Mouse (Mus musculus) small intestine, adult 2 months (tissue): ENCODE measurements at regions not wholly inside any gene's neighbourhood (a gene's known extent, or its start where the extent isn't known, plus 50 kb on each side); places are given as distances from the start of the nearest gene placed in this dataset.
A peak's percentile ranks its signal among the peaks of the same experiment; 100 is the strongest.

ENCODE experiments used
- H3K27ac ChIP-seq: fragments of 200-500 bp; 2 replicates; pipeline ENCODE4 v1.5.1; 2012; ENCODE audit warnings: low read depth, low read length, control low read depth, inconsistent platforms; ENCODE audit not compliant: insufficient read depth
- H3K27me3 ChIP-seq: fragments of 200-500 bp; 2 replicates; pipeline ENCODE4 v1.6.1; 2012; ENCODE audit warnings: mild to moderate bottlenecking, moderate library complexity, low read length, inconsistent platforms; ENCODE audit not compliant: control insufficient read depth, insufficient read depth
- H3K36me3 ChIP-seq: fragments of 200-500 bp; 2 replicates; pipeline ENCODE4 v1.6.1; 2012; ENCODE audit warnings: mild to moderate bottlenecking, low read length, control low read depth, inconsistent platforms; ENCODE audit not compliant: control insufficient read depth, insufficient read depth
- H3K4me1 ChIP-seq: fragments of 200-500 bp; 2 replicates; pipeline ENCODE4 v1.6.1; 2012; ENCODE audit warnings: low read length, inconsistent platforms, mixed read lengths; ENCODE audit not compliant: control insufficient read depth, insufficient read depth, insufficient read length
- H3K4me3 ChIP-seq: fragments of 200-500 bp; 2 replicates; pipeline ENCODE4 v1.5.1; 2012; ENCODE audit warnings: low read depth, mild to moderate bottlenecking, control low read depth, inconsistent platforms, low read length, moderate library complexity
- CTCF ChIP-seq: fragments of 200-500 bp; IDR thresholded peaks from 2 replicates; pipeline ENCODE4 v1.5.1; 2012; ENCODE audit warnings: low read depth, mild to moderate bottlenecking, control low read depth, inconsistent platforms, low read length, moderate library complexity, mixed read lengths; ENCODE audit not compliant: insufficient replicate concordance, insufficient read length; ENCODE audit errors: extremely low read depth
- POLR2A ChIP-seq: fragments of 200-500 bp; IDR thresholded peaks from 2 replicates; pipeline ENCODE4 v1.6.1; 2012; ENCODE audit warnings: low read depth, mild to moderate bottlenecking, control low read depth, inconsistent platforms, low read length, moderate library complexity
- WGBS: fragments of 180-500 bp; shearing (Covaris S2); methylation state at CpG from one replicate; pipeline ENCODE4 v1.1.7; 2018; 5-methylcytosine and 5-hydroxymethylcytosine counted together

DNA sequence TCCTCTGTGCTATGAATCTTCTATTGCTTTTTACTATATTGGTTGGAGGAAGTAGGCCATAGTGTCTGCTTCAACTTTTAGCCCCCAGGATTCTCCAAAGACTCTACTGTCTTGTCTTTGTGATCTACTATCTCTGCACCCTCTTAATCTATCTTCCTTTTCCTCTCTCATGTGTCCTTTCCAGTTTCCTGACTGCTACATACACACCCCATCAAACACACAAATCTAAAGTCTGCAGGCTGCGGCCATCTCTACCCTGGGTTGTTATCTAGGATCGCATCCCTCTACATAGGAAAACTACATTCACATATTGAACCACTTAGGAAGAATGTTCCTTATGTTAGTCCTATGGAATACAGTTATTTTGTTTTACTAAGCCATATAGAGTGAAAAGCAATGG, 211.4 kb upstream of the Klf3 start:
- 100% methylated on average over 2 of the region's 2 CpGs for WGBS
- Histone ChIP-seq H3K4me3 (no peak overlapping the region), H3K4me1 (peaks cover 3% of the 10 kb centered on the region)

DNA sequence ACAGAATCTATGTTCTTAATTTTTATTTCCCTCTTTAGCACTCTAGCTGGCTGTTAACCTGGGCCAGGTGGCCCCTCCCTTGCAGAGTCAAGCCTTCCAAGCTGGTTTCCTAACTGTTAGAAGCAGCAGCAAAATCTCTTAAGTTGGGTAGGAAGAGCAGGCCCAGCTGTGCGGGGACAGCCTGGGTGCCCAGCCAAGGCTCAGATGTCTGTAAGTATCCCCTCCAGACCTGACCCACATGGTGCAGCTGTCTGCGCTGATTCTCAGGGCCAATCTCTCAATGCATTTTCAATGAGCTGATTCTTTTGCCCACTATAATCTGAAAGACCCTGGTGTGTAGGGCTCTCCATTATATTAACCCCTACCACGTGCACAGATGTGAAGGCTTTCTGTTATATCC, 208.0 kb upstream of the Klf3 start:
- H3K4me3 ChIP-seq = no peak overlapping the region
- no peaks in the 10 kb centered on the region for H3K27me3 ChIP-seq
- peaks cover 8% of the 10 kb centered on the region for H3K4me1 ChIP-seq
- TF ChIP-seq CTCF (no peak), POLR2A (no peak)
- H3K36me3 ChIP-seq = no peaks in the 10 kb centered on the region
- H3K27ac ChIP-seq = no peak overlapping the region
- WGBS = 54% methylated on average over 3 of the region's 3 CpGs

More for the DNA sequence above, 211.4 kb upstream of the Klf3 start:
- no peak overlapping the region for H3K27ac ChIP-seq
- no peaks in the 10 kb centered on the region for H3K27me3 ChIP-seq
- no peak for TF ChIP-seq CTCF
- TF ChIP-seq POLR2A = no peak
- no peaks in the 10 kb centered on the region for H3K36me3 ChIP-seq

DNA sequence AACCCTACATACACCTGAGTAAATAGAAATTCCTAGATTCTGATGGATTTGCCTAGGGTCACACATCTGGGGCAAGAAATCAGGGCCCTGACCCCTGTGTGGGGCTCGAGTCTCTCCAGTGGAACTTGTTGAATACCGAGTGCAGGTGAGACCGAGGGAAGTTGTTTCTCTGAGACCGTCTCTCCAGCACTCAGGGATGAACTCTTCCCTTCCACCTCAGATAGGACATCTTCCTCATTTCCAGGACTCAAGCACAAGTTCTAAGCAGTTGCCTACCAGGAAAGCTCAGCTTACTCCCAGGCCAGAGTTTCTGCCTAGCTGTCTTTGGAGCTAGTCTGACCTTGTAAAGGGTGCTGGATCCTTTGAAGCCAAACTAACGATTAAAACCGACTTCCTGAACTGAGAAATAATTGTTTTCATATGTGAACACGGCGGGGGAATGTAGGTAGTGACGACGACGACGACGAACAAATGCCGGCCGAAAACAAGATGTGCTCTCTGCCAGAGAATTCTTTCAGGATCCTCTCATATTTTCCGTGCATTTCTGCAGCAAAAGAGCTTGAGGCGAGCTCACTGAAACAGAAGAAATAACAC, 207.3 kb upstream of the Klf3 start:
- Histone ChIP-seq H3K27ac (no peak overlapping the region), H3K4me3 (no peak overlapping the region), H3K4me1 (peaks cover 8% of the 10 kb centered on the region), H3K36me3 (no peaks in the 10 kb centered on the region), H3K27me3 (no peaks in the 10 kb centered on the region)
- 65% methylated on average over 17 of the region's 17 CpGs for WGBS
- TF ChIP-seq POLR2A (no peak), CTCF (no peak)

DNA sequence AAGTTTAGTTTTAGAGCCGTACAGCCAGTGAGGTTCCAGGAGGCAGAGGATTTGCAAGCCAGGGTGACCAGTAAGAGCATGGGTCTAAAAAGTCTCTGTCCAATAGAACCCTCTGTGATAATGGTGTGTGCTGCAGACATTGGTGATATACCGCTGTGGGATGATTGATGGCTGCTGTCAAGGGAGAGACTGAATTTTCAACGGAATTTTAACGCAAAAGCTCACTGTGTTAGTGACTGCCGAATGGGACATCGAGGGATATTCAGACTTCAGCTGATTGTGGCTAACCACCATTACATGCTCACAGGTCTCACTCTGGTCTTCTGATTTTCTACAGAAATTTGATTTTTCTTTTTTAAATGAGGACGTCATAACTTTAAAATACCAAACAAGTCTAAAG, 206.2 kb upstream of the Klf3 start:
- WGBS = 92% methylated on average over 7 of the region's 7 CpGs
- no peak overlapping the region for H3K4me3 ChIP-seq
- no peaks in the 10 kb centered on the region for H3K36me3 ChIP-seq
- no peak for TF ChIP-seq POLR2A
- no peak for TF ChIP-seq CTCF
- peaks cover 8% of the 10 kb centered on the region for H3K4me1 ChIP-seq
- H3K27ac ChIP-seq = no peak overlapping the region
- H3K27me3 ChIP-seq = no peaks in the 10 kb centered on the region

DNA sequence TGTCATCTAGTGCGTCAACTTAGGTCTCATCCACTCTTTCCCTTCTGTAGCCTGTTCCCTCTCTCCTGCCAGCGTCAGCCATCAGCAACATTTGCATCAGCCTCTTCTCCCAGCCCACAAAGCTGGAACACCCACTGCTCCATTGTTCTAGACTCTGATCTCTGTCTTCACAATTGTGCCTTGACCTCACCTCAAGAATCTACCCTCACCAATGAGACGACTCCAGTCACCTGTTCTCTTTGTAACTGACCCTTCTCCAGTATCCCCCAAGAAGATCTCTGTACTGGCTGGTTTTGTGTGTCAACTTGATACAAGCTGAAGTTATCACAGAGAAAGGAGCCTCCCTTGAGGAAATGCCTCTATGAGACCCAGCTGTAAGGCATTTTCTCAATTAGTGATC, 205.7 kb upstream of the Klf3 start:
- TF ChIP-seq CTCF = no peak
- no peak for TF ChIP-seq POLR2A
- 96% methylated on average over 3 of the region's 3 CpGs for WGBS
- H3K27me3 ChIP-seq = no peaks in the 10 kb centered on the region

DNA sequence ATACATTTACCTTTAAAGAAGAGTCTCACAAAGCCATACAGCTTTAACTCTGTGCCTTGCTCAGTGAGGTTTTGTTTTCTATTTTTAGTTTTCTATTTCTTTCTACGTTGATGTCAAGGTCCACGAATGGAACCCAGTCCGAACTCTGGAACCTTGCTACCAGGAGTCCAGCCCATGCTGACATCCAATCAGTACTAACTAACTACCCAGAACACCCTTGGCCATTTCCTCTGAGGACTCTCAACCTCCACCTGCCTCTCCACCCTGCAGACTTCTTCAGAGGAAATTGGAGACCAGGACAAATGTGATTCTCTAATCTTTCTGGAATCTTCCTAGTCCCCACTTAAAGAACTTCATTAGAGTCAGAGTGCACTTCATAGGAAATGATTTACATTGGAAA, 204.6 kb upstream of the Klf3 start:
- H3K27ac ChIP-seq = peak overlapping the region; percentile 62
- 25% methylated on average over 3 of the region's 3 CpGs for WGBS
- TF ChIP-seq POLR2A (no peak), CTCF (no peak)

More for the DNA sequence above, 205.7 kb upstream of the Klf3 start:
- H3K4me3 ChIP-seq = no peak overlapping the region
- H3K4me1 ChIP-seq = peaks cover 8% of the 10 kb centered on the region
- H3K36me3 ChIP-seq = no peaks in the 10 kb centered on the region
- H3K27ac ChIP-seq = no peak overlapping the region

DNA sequence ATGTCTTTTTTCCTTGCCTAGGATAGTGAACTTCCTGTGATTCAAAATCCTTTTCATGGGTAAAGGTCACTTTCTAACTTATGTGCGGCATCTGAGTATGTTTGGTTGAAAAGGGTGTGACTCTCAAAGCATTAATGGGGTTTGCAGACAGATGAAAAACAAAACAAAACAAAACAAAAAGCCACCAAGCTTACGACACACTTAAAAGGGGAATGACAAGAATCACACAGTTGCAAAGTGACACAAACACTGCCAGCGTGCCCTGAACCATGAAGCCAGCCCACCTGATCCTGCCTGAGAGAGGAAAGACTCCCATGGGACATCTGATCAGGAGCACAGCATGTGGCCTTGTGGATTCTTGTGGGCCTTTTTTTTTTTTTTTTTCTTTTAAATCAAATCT, 204.2 kb upstream of the Klf3 start:
- Histone ChIP-seq H3K4me3 (no peak overlapping the region), H3K4me1 (peaks cover 8% of the 10 kb centered on the region), H3K27me3 (no peaks in the 10 kb centered on the region), H3K36me3 (no peaks in the 10 kb centered on the region), H3K27ac (peak overlapping the region; percentile 86)
- WGBS = 33% methylated on average over 3 of the region's 3 CpGs
- no peak for TF ChIP-seq CTCF
- TF ChIP-seq POLR2A = no peak

More for the DNA sequence above, 204.6 kb upstream of the Klf3 start:
- no peaks in the 10 kb centered on the region for H3K36me3 ChIP-seq
- no peaks in the 10 kb centered on the region for H3K27me3 ChIP-seq
- H3K4me1 ChIP-seq = peaks cover 8% of the 10 kb centered on the region
- no peak overlapping the region for H3K4me3 ChIP-seq

DNA sequence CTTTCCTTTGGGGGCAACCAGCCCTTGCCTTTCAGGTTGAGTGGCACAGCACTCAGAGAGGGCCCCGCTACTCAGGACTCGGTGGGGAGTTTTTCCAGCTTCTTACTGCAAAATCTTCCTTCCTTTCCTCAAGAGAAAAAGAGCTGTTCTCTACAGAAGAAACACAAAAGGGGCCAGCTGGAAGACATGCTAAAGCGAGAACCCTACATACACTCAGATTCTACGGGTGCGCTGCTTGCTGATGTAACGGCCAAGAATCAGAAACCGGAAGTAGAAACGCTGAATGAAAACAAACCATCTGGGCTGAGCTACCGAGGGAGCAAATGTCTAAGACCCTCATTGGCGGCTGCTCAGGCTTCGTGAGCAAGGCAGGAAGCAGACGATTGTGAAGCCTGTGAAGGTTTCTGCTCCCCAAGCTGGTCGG, 203.3 kb upstream of the Klf3 start:
- TF ChIP-seq CTCF (no peak), POLR2A (0 out of 2 replicates have a peak, but pooled peaks have one; percentile 11)
- H3K4me1 ChIP-seq = peaks cover 8% of the 10 kb centered on the region
- no peak overlapping the region; the same call in 1 of the 2 replicates for H3K27ac ChIP-seq
- peak overlapping the region; percentile 33 for H3K4me3 ChIP-seq
- no peaks in the 10 kb centered on the region for H3K27me3 ChIP-seq
- 72% methylated on average over 13 of the region's 13 CpGs for WGBS
- H3K36me3 ChIP-seq = no peaks in the 10 kb centered on the region
